Mouse (Mus musculus): ENCODE measurements around the gene Zfp408.
"Not testable (repeated sequence)": the region's sequence is repeated elsewhere in the genome, so short reads cannot be mapped to it uniquely, and the experiment has no call there.

The Zfp408 gene

GRCm38 (mm10) chr2:91651458-91652258 lies 2.1 kb upstream of the Zfp408 start:
- no peak for DNase-seq (ENCODE audit: low spot score)

DNA sequence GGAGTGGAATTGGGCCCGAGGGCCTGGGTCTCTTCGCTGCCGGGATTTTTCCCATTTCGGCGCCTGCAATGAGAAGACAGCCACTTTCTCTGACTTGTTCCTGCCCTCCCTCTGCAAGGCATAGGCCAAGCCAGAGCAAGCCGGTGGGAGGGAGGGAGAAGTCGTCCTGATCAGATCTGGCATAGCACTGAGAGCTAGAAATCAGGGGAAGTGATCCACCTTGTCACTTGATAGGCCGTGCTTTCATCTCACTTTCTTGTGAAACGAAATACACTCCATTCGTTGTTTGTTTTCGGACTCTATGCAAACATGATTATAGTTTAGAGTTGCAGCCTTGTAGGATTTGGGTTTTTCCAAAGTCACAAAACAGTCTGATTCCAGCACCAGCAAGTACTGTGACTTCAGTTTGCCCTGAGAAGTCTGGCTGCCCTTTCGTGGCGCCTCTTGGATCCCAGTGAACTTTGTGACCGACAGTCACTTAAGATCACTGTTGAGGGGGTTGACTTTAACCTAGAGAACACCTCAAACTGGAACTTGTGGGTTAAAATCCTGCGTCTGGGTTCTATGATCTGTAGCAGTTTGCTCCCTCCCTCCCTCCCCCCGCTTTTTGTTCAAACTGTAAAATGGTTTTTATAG lies 887 bp upstream of the Zfp408 start:
- DNase-seq (ENCODE audit: low spot score), result no peak

GRCm38 (mm10) chr2:91649152-91649551 lies 439 bp downstream of the Zfp408 start:
- no peak for DNase-seq (ENCODE audit: low spot score)

DNA sequence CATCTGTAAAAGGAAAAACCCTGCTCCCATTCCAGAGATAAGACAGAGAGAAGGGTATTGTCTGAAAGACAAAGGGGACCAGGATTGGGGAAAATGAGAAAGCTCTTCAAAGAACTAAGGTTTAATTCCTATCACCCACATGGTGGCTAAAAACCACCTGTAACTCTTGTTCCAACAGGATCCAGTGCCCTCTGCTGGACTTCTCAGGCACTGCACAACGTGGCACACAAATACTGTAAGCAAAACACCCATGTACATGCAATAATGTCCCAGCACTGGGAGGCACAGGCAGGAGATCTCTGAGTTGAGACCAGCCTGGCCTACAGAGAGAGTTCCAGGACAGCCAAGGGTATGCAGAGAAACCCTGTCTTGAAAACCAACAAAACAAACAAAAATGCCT lies 2.9 kb downstream of the Zfp408 start:
- DNase-seq (ENCODE audit: low spot score), result no peak

DNA sequence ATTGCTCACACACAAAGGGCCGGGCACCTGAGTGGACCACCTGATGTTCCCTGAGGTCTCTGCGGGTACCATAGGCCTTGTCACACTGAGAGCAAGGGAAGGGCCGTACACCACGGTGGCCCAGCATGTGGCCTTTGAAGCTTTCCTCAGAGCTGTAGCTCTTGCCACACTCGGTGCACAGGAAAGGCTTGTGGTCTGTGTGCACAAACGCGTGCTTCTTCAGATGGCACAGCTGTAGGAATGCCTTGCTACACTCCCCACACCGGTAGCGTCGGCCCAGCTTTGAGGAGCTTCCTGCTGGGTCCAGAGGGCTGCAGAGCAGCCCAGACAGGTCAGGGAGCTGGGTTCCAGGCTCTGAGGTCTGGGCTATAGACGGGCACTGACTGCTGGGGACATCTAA lies 3.8 kb downstream of the Zfp408 start:
- DNase-seq (ENCODE audit: low spot score), result no peak

DNA sequence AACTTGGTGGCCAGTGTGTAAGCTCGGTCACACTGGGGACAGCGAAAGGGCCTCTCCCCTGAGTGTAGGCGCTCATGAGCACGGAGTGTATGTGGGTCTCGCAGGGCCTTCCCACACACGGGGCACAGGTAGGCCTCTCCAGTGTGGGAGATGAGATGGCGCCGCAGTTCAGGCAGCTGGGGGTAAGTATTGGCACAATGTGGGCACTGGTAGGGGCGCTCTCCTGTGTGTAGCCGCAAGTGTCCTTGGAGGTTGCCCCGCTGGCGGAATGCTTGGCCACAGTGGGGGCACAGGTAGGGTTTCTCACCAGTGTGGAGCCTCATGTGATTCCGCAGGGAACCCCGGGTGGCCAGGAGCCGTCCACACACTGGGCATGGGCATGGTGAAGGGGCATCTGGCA lies 4.2 kb downstream of the Zfp408 start:
- no peak for DNase-seq (ENCODE audit: low spot score)

DNA sequence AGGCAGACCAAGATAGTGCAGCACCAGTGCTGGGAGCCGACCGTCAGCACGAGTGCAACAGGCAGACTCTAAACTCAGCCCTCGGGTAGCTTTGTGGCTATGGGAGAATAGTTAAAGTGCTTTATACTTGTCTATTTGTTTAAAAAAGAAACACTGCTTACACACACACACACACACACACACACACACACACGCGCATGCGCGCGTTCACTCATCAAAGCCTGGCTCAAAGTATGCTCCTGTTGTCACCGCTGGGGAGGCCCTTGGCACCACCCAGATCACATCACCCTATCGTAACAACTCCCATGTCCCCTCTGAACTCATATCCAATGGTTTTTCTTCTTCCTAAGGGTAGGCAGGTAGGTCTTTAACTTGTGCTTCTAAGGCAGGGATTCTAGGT lies 5.6 kb downstream of the Zfp408 start:
- no peak for DNase-seq (ENCODE audit: low spot score)

GRCm38 (mm10) chr2:91642825-91643415 lies 6.7 kb downstream of the Zfp408 start:
- DNase-seq (ENCODE audit: low spot score), result no peak

- no peak for DNase-seq (ENCODE audit: low spot score)
Measured at GRCm38 (mm10) chr2:91638931-91639330, 10.7 kb downstream of the Zfp408 start.

DNA sequence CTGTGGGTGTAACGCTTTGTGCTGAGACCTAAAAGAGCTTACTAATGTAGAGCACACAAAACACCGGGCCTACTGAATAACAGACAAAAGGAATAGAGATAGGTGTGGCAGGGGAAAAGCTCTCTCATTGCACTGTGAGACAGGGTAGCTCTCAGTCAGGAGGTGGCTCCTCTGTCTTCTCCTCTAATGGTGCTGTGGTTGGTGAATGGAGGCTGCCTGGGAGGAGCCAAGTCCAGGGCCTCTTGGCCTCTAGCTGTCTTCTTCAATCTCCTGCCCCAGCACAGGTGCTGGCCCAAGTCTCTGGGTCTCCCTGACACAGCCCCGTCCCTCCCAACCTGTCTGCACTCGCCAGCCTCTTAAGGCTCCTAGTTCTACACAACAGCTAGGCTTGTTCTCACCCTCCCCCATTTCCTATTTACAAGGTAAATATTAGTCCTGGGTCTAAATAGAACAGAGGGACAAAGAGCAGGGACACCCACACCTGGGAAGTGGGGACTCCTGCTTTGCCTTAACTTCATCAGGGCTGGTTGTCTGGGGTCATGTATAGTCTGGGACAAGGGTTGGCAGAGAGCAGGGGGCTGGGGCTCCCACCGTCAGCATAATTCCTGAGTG lies 12.8 kb downstream of the Zfp408 start:
- DNase-seq (ENCODE audit: low spot score), result no peak

- no peak for DNase-seq (ENCODE audit: low spot score)
Measured at GRCm38 (mm10) chr2:91636229-91636628, 13.4 kb downstream of the Zfp408 start, which contains the start of gene F2. TSS of gene F2 (minus strand) at chr2:91636414.

DNA sequence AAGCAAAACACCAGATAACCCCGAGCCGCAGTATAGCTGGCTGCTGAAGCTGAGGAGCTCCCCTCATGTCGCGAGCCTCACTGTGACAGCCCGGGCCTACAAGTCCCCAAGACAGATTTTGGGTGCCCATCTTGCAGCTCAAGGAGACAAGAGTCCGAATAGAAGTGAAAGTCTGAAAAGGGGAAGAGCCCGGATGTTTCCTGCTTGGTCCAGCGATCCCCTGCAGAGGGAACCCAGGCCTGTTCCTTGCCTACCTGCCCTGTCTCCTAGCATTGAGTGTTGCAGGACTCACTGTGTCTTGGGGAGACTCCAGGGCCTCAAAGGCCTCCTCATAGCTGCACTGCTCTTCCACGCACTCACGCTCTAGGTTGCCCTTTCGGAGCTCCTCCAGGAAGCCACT lies 14.1 kb downstream of the Zfp408 start:
- DNase-seq (ENCODE audit: low spot score), result no peak

DNA sequence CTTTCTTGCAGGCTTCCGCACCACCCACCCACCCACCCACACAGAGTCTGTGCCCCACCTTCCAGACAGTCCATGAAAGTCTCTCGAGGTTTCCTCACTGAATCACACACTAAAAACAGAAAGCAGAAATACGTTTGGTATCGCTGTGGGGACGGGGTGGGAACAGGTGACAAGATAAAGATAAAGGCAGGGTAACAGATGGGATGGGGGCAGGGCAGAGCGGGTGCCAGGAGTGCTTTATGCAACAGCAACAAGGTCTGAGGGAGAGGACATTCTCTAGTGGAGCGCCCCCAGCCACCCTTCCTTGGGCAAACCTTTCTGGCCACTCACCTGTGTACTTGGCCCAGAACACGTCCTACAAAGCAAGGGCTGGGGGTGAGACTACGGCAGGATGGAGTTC lies 14.8 kb downstream of the Zfp408 start:
- DNase-seq (ENCODE audit: low spot score), result no peak

GRCm38 (mm10) chr2:91633334-91633977 lies 16.1 kb downstream of the Zfp408 start:
- no peak for DNase-seq (ENCODE audit: low spot score)

- DNase-seq (ENCODE audit: low spot score), result no peak
Measured at GRCm38 (mm10) chr2:91632316-91632715, 17.3 kb downstream of the Zfp408 start.

DNA sequence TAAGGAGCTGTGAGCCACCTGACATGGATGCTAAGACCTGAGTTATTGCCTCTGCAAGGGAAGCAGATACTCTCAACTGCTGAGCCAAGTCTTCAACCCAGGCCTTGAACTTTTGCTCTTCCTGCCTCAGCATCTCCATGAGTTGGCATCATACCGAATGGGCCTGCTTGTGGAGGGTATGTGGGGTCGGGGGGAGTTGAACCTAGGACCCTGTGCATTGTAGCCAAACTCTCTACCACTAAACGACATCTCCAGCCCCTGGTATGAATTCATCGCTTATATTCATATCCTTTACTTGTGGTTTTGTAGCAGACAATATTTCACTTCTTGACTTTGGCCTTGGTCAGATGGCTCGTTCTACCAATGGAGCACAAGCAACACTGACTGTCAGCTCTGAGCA lies 17.8 kb downstream of the Zfp408 start:
- DNase-seq (ENCODE audit: low spot score), result no peak

- DNase-seq (ENCODE audit: low spot score), result no peak
Measured at GRCm38 (mm10) chr2:91630384-91630783, 19.2 kb downstream of the Zfp408 start.

DNA sequence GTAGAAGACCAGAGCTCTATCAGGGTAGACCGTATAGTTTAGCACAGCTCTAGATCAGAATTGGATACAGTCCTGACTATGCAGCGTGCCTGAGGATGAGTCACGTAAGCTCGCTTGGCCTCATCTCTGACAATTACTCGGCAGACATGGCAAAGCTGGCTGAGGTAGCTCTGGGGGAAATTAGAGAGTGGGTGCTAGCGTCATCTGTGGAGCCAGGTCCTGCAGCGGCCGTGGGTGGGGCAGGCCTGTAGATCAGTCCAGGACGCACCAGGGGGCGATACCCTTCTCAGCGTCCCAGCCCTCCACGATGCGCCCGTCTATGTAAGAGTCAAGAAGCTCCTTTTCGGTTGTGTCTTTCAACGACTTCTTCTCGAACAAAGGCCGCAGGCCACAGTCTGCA lies 19.9 kb downstream of the Zfp408 start:
- DNase-seq (ENCODE audit: low spot score), result no peak

DNA sequence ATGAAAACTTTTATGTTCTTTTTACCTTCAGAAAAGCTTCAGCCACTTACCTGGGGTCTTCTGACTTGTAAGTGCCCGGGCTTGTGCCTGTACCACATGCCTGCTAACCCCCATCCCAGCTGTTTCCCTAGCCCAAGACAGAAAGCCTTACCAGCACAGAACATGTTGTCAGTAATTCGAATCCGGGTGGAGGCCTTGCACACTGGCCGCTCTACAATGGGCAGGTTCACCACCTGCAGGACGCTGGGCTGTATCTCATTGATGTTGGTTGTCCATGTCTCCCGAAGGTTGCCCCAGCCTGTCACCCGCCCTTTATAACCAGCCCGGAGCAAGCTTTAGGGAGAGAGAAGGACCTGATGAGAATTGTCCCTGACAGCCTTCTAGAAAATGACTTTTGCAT lies 21.4 kb downstream of the Zfp408 start:
- no peak for DNase-seq (ENCODE audit: low spot score)

DNA sequence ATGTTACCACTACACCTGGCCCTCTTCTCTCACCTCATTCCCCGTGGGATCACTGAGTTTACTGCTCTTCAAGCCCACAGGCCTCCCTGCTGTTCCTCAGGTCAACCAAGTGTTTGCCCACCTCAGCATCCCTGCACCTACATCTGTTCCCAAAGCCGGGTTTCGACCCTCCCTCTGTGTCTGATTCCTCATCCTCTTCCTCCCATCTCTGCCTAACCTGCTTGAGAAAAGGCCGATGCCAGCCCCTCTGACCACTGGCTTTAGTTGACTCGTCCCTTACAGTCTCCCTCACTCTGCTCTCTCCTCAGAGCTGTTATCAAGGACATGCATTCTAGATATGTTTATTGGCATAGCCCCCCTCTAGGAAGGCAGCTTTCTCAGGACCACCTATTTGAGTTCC lies 22.1 kb downstream of the Zfp408 start:
- no peak for DNase-seq (ENCODE audit: low spot score)

DNA sequence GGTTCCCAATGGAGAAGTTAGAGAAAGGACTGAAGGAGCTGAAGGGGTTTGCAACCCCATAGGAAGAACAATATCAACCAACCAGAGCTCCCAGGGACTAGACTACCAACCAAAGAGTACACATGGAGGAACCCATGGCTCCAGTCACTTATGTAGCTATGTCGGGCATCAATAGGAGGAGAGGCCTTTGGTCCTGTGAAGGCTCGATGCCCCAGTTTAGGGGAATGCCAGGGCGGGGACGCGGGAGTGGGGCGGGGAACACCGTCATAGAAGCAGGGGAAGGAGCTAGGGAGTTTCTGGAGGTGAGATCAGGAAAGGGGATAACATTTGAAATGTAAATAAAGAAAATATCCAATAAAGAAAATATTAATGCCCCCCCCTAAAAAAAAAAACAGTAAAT lies 26.2 kb downstream of the Zfp408 start:
- DNase-seq (ENCODE audit: low spot score), result not testable (repeated sequence)

- no peak for DNase-seq (ENCODE audit: low spot score)
Measured at GRCm38 (mm10) chr2:91622356-91622755, 27.2 kb downstream of the Zfp408 start.

Measured in ovary, adult 18-20 months (tissue).